In genomic region chr11:114050511-114050910, GRCm38 (mm10) we compare ENCODE assay signal across 19 mouse cellular contexts. TPM values are rescaled to one million over a fixed set of nuclear protein-coding genes. Genes with fewer than 3 reads are reported as not detected.
"Had no signal": no experiment of that assay in that cellular context is flagged by ENCODE, and none has a peak within 500 bp of the region (broad histone marks: within the 10 kb centered on the region; RNA-seq: fewer than 3 reads in every experiment).

No protein-coding gene starts in this region.

- H3K27me3 ChIP-seq: midbrain, embryonic 15.5 days; neural tube, embryonic 13.5 days; neural tube, embryonic 15.5 days; stomach, embryonic 15.5 days had no signal

- H3K9me3 ChIP-seq: midbrain, embryonic 15.5 days; neural tube, embryonic 15.5 days; stomach, embryonic 15.5 days had no signal

- DNase-seq: lung, adult 18-20 months; lung, embryonic 14.5 days; lung, postnatal 10 days; lung, postnatal 4 days; retina, postnatal 1 day; right cerebral cortex, adult 18-20 months; right cerebral cortex, postnatal 25 days; thymus, adult 2 months; thymus, postnatal 25 days; thymus, postnatal 4 days had no signal

- H3K4me2 ChIP-seq: lung, embryonic 14.5 days; midbrain, embryonic 11.5 days; midbrain, embryonic 13.5 days; midbrain, embryonic 15.5 days; neural tube, embryonic 13.5 days; neural tube, embryonic 15.5 days; stomach, embryonic 15.5 days had no signal

- H3K9ac ChIP-seq: lung, embryonic 14.5 days; midbrain, embryonic 13.5 days; midbrain, embryonic 15.5 days; neural tube, embryonic 13.5 days; neural tube, embryonic 15.5 days; stomach, embryonic 15.5 days had no signal

- H3K36me3 ChIP-seq: midbrain, embryonic 13.5 days; midbrain, embryonic 15.5 days; neural tube, embryonic 13.5 days; neural tube, embryonic 15.5 days; stomach, embryonic 15.5 days had no signal

- ATAC-seq: midbrain, embryonic 13.5 days; midbrain, embryonic 15.5 days had no signal

- H3K27ac ChIP-seq: midbrain, embryonic 13.5 days; midbrain, embryonic 15.5 days; neural tube, embryonic 13.5 days; neural tube, embryonic 15.5 days; stomach, embryonic 15.5 days; stomach, postnatal 0 days had no signal

- H3K4me3 ChIP-seq: midbrain, embryonic 13.5 days; midbrain, embryonic 15.5 days; myocyte; neural tube, embryonic 13.5 days; neural tube, embryonic 15.5 days; stomach, embryonic 15.5 days had no signal

RNA-seq across cellular contexts. Expression of gene Sdk2, which starts 16.3 kb away (rescaled TPM):
- total RNA-seq: megakaryocyte-erythroid progenitor cell, adult 5-6 weeks had no signal
